Mouse (Mus musculus) monocyte, adult 5-6 weeks (primary cell): ENCODE data around the gene Phf1. TPM values are rescaled to one million over a fixed set of nuclear protein-coding genes. Genes with fewer than 3 reads are reported as not detected.
"Not testable (repeated sequence)": the region's sequence is repeated elsewhere in the genome, so short reads cannot be mapped to it uniquely, and the experiment has no call there.

Experiments used
- ATAC-seq: fragments of 153-309, 156-312 bp; replicated peaks from 2 replicates; pipeline ENCODE4 v1.8.0; 2017; ENCODE audit warnings: mild to moderate bottlenecking; ENCODE audit not compliant: low TSS enrichment, insufficient number of reproducible peaks, severe bottlenecking, poor library complexity, low FRiP score
- total RNA-seq: library from RNA; stranded (forward); fragments of 200-1000, 200-491, 200-594 nt; gene quantifications from 3 replicates; pipeline ENCODE4 v1.2.3, GENCODE M21; 2017

Phf1 gene
- total RNA-seq, 1 experiment from 2014 or later: 30.0 TPM

DNA sequence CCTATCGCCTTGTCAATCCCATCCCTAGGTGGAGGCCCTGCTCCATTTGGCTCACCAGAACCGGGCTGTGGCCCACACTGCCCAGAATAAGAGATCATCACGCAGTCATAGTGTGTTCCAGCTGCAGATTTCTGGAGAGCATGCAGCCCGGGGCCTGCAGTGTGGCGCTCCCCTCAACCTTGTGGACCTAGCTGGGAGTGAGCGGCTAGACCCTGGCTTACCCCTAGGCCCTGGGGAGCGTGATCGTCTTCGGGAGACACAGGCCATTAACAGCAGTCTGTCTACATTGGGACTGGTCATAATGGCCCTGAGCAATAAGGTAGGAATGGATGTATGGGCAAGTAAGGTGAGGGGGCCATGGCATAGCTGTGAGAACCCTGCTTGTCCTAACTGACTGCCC is 7.4 kb upstream of the Phf1 start:
- ATAC-seq: not testable (repeated sequence)

DNA sequence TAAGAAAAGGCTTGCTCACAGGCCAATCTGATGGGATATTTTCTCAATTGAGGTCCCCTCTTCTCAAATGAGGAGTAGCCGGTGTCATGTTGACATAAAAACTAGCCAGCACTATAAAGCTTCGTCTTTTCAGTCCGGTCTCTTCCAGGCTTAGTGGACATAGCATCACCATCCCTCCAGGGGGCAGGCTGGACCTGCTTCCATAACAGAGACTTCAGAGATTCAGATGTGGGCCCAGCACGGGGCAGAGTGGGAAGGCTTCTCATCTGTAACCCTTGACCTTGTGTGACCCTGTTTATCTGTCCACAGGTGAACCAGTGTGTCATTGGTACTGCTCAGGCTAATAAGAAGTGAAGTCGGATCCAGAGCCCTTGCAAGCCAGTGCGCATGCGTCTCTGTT is 1.1 kb upstream of the Phf1 start:
- not testable (repeated sequence) for ATAC-seq

DNA sequence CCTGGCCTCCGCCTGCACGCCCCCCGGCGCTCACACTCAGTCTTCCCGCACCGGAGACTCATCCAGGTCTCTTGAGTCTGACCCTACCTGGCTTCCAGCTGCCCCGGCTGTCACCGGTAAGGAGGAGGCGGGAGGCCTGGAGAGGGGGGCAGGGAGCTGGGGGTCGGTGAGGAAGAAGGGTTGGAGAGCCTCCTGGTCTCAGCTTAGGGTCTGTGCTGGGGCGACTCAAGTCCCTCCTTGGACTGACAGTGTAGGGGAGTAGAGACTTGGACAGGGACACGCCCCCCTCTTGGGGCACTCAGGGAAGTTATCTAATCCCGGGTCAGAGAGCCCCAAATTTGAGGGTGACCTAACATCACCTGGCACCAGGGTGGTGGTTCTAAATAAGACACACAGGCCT is 567 bp downstream of the Phf1 start:
- no peak for ATAC-seq

DNA sequence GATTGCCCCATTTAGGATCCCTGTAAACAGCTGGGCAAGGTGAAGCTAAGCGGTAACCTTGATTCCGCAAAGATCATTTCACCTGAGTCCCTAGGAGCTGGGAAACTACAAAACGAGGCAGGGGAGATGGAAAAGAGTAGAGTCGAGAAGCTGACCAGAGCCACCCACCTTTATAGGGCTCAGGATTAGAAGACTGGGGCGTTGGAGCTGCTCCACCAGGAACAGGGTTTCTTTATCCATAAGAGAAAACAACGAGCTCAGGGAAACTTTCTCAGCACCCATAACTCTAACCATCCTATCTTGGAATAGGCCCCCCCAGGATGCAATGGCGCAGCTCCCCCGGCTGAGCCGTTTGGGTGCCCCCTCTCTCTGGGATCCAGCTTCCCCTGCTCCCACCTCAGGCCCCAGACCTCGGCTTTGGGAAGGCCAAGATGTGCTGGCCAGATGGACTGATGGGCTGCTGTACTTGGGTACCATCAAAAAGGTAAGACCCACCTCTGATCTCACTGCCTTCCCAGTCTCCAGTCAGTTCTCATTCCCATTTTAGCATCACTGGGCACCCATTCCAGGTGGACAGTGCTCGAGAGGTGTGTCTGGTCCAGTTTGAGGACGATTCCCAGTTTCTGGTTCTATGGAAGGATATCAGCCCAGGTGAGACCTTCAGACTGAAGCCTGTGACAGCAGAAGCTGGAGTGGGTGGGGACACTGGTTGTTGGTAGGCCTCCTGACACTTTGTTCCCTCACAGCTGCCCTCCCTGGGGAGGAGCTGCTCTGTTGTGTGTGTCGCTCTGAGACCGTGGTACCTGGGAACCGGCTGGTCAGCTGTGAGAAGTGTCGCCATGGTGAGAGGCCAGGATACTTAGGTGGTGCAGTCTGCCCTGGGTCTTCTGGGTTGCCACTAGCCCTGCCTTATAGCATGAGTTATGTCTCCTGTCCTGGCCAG is 1.3 kb downstream of the Phf1 start:
- no peak for ATAC-seq

DNA sequence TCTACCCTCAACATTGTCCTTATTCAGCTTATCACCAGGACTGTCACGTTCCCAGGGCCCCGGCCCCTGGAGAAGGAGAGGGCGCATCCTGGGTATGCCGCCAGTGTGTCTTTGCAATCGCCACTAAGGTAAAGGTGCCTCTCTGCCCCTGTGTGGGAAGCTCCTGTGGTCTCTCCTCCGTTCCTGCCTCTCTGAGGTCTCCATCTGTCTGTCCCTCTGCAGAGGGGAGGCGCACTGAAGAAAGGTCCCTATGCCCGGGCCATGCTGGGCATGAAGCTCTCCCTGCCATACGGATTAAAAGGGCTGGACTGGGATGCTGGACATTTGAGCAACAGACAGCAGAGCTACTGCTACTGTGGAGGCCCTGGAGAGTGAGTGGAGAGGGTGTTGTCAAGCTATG is 2.2 kb downstream of the Phf1 start:
- no peak for ATAC-seq

DNA sequence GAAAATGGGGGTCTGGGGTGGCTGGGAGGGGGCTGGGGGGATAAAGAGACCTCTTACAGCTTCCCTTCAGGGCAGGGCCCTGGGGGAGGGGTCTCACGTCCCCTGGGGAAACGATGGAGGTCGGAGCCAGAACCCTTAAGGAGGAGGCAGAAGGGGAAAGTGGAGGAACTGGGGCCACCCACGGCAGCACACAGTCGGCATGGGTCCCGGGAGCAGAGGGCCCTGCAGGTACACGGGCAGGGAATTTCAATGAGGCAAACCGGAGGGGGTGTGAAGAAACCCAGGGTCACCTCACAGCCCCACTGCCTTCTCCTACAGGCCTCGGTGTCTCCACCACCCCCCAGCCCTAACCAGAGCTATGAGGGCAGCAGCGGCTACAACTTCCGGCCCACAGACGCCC is 3.6 kb downstream of the Phf1 start:
- no peak for ATAC-seq

DNA sequence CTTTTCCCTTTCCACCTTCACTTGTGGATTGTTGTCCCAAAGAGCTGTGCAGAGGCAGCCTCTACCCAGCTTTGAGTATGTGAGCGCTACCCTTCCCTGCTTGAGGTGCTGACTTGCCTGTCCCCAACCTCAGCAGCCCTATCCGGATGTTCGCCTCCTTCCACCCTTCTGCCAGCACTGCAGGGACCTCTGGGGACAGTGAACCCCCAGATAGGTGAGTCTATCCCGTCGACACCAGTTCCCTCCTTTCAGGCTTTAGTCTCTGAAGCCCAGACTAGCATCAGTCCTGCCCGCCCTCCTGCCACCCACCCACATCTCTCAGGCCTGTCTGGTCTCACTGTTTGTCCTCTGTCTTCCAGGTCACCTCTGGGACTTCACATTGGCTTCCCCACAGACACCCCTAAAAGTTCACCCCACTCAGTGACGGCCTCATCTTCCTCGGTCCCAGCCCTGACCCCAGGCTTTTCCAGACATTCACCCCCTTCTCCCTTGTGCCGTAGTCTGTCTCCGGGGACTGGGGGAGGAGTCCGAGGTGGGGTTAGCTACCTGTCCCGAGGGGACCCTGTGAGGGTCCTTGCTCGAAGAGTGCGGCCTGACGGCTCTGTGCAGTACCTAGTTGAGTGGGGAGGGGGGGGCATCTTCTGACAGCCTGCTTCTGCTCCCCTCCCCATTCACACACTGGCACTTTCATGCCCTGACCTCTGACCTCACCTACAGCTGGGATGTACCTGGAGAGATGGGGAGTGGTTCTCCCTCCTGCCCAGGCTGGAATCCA is 4.3 kb downstream of the Phf1 start:
- no peak for ATAC-seq

DNA sequence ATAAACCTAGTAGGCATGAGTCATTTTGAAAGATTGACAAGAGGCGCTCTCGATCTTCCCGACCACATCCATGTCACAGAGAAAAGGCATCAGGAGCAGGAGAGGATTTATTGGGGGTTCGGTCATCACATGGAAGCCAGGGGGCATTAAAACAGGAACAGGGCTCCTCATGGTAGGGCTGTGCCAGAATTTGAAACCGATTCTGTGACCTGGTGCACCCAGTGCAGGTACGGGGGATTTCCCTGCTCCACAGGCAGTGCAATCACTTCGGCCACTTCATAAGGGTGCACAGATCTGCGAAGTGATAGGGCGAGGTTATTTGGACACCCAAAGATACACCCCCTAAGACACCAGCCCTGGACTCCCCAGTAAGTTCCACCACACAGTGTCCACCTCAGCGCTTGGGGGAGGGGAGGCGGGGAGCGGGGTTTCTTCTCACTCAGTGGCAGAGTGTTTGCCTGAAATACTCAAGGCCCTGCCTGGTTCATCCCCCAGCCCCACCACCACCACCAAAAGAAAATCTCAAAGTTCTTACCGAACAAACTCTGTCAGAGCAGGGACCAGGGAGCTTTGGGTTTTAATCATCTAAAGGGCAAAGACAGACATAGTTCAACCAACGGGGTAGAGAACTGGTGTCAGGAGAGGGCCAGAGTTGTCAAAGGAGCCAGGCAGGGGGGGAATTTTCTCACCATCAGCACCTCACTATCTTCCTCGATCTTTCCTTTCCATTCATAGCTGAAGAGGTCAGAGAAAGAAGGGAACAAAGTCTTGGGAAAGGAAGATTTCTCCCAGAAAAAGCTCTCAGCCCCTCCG is 5.2 kb downstream of the Phf1 start:
- no peak for ATAC-seq

DNA sequence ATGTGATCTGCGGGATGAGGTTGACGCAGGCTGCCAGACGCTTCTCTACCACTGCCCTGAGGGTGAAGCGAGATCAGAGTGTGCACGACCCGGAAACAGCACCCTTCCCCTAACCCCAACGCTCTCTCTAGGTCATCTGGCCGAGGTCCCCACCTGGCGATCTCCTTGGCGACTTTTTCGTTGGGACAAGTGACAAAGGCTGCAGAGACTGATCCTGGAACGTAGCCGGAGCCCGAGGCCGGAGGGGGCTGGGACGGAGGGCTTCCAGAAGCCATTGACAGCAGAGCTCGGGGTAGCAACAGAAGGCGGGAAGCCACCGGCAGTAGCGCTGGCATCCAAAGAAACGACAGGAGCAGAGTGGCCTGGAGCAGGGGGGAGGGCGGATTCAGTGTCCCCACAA is 5.9 kb downstream of the Phf1 start:
- ATAC-seq: no peak

DNA sequence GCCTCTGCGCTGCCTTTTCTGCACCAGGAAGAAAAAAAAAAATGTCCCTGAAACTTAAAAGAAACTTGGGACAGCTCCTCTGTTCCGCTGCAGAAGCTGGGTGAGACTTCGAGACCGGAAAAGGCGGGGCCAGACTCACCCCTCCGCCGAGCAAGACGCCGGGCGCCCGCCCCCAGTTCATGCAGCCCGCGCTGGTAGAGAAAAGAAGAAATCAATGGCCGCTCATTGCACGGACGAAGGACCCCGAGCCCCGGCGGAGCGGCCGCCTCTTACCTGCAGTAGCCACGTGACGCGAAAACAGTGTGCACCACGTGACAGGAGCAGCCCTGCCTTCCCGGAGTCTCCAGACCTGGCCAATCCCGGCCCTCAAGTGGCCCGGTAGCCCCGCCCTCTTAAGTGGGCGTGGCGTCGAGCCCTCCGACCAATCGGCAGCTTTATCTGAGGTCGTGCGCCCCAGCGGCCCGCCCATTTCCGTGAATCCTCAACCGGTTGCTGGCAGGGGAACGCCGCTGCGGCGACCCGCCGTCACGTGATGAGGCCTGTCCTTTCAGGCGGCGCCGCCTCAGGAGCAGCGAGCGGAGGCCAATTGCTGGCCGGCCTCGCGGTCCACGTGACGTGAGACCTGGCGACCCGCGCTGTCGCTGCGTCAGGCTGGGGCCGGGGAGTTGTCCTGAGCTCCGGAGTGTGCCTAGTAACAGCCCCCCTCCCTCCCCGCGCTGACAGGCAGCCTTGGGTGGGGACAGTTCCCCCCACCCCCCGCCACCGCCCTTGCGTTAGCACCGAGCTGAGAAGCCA is 6.5 kb downstream of the Phf1 start, which contains the start of gene Cuta:
TSS of gene Cuta (minus strand) at position 392 of the 795 bp plus-strand sequence.
- ATAC-seq: peak; percentile 93

DNA sequence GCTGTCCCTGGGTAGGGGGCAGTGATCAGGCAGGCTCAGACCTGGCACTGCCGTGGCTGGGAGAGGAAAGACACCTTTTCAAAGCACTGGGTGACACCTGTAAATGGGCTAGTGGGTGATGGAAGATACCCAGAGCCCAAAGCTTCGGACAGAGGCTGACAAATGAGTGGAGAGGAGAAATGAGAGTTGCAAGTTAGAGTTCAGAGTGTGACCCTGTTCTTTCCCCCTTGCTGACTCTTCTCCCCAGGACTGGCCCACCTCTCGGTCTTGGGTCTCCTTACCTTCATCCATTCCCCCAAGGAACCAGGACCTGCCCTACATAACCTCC is 7.1 kb downstream of the Phf1 start:
- no peak for ATAC-seq

DNA sequence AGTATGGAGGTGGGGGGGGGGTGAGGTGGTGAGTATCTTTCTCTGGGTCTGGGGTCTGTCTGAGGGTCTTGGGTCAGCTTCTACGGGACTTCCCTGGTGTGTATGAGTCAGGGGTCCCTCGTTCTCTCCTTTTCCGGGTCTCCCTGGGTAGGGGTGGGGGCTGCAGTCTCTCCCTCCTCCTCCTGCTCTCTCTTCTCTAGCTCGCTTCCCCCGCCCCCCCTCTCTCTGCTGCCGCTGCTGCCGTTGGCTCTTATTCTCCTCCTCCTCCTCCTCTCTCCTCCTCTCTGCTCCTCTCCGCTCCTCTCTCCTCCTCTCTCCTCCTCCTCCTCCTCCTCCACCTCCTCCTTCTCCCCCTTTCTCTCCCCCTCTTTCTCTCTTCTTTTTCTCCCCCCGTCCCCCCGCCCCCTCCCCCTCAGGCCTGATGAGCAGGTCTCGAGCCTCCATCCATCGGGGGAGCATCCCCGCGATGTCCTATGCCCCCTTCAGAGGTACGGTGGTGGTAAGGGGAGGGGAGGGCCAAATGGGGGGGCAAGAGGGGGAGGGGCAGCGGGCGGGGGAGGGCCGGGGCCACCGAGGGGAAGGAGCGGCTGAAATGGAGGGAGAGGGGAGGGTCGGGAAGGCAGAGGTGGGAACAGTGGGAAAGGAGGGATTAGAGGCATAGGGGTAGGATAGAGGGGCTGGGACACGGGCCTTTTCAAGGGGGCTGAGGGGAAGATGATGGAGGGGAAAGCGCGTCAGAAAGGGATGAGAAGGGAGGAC is 8.4 kb downstream of the Phf1 start, which contains the start of gene Syngap1:
TSS of gene Syngap1 (plus strand) at position 223 of the 759 bp plus-strand sequence.
- no peak for ATAC-seq

DNA sequence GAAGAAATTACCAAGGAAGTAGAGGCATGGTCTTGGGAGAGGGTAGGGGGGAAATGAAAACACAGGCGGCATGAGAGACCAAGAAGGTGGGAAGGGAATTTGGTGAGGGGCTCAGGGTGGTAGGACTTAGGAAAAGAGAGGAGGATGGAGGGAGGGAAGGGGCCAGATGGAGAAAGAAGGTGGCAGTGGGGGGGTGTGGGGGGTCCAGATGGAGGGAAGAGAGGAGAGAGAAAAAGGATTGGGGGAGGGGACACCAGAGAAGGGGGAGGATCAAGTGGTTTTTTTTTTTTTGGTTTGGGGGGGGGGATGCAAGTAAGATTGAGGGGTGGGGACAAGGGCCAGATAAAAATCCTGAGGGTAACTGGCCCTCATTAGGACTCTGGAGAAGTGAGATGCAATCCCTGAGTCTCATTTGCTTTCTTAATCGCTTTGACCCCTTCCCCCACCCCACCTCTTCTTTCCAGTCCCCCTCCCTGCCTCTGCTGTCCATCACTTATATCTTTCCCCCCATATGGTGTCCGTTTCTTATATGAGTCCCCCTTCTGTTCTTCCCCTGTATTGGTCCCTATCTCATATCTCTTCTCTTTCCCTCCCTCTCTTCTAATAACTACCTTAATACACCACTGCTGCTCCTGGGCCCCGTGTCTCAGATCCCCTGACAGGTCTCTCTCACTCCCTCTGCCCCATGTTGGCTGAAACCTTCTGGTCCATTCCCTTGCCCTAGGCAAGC is 9.2 kb downstream of the Phf1 start:
- no peak for ATAC-seq

DNA sequence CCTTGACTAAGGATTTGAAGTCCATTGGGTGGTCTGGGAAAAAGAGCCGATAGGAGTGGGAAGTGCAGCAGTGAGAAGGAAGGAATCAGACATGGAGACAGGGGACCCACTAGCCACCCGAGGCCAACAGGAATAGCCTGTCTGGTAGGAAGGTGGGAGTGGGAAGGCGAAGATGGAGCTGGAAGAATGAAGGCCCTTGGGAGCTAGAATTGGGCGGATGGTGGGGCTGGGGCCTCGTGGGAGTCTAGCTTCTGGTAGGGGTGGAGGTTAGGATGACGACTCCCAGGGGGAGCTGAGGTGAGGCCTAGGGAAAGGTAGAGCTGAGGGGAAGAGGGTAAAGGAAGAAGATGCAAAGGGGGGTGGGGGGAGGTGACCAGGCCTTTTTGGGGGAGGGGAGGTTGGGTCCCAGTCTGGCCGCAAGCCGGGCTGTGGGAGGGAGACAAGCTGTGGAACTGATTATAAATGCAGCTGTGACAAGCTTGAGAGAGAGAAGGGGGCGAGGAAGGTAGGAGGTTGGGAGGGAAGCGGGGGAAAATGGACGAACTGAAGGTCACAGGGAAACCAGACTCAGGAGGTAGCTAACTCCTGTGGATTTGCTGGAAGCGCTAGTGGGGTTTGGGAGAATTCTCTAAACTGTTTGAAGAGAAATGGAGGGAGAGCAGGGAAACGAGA is 13.1 kb downstream of the Phf1 start:
- ATAC-seq: no peak

DNA sequence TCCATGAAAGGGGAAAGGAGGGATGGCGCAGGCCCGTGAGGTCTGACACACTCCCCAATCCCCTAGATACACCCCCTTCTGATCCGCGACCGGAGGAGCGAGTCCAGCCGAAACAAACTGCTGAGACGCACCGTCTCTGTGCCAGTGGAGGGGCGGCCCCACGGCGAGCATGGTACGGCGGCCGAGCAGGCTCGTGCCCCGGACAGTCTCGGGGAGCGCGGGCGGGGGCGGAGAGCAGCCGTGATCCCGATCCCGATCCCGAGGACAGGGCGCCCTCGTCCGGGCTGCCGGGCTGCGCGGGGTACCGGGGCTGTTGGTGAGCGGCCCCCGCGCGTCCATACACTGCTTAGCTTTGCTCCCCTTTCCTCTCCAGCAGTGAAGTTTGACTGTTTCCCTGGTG is 13.7 kb downstream of the Phf1 start:
- ATAC-seq: no peak

DNA sequence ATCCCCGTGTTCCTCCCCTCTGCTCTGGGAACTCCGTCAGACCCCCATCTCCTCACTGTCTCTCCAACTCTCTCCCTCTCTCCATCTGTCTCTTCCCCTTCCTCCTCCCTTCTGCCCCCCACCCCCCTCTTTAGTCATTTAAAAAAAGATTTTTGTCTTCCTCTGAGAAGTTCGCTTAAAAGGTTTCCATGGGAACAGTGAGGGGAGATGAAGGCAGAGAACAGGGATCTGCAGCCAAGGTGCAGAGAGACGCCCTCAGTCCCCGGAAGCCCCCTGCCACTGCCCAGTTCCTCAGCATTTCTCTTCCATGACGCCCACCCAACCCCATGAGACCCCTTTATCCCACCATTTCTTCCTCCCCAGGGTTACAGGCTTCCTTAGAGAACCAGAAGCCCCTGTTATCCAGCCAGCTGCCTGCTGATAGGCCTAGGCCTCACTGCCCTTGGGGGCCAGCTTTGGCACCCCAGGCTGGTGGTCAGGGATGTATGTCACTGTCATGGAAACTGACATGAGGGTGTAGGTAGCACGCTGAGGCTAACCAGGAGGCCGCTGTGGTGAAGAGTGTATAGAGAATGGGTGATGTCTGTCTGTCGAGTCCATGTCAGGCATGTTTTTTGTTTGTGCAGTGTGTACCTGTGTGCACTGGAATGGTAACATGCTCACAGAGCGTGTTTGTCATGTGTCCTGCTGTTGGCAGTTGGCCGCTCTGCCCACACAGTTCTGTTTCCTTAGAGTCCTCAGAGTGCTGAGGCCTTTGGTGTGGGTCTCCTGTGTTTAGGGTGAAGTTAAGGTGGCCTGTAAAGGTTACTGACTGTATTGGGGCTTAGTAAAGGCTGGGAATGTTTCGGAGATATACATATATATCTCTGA is 14.6 kb downstream of the Phf1 start:
- no peak for ATAC-seq
